Comparison of ENCODE assay signal across 18 mouse cellular contexts in genomic region chrX:161971131-161971530, GRCm38 (mm10).
"Had no signal": no experiment of that assay in that cellular context is flagged by ENCODE, and none has a peak within 500 bp of the region (broad histone marks: within the 10 kb centered on the region; RNA-seq: fewer than 3 reads in every experiment).

No protein-coding gene starts in this region.

- H3K9me3 ChIP-seq: midbrain, embryonic 10.5 days; midbrain, embryonic 12.5 days; midbrain, embryonic 15.5 days; neural tube, embryonic 13.5 days; neural tube, embryonic 15.5 days had no signal

- ATAC-seq: midbrain, embryonic 15.5 days had no signal

- H3K4me2 ChIP-seq: lung, embryonic 14.5 days; midbrain, embryonic 12.5 days; midbrain, embryonic 15.5 days; neural tube, embryonic 13.5 days; neural tube, embryonic 15.5 days had no signal

- H3K9ac ChIP-seq: lung, embryonic 14.5 days; midbrain, embryonic 12.5 days; midbrain, embryonic 15.5 days; neural tube, embryonic 13.5 days; neural tube, embryonic 15.5 days had no signal

- H3K4me1 ChIP-seq: midbrain, embryonic 12.5 days; midbrain, embryonic 15.5 days; neural tube, embryonic 13.5 days; neural tube, embryonic 15.5 days had no signal

- H3K4me3 ChIP-seq: midbrain, embryonic 10.5 days; midbrain, embryonic 12.5 days; midbrain, embryonic 15.5 days; myocyte; neural tube, embryonic 13.5 days; neural tube, embryonic 15.5 days had no signal

- H3K36me3 ChIP-seq: midbrain, embryonic 10.5 days; midbrain, embryonic 12.5 days; midbrain, embryonic 15.5 days; neural tube, embryonic 13.5 days; neural tube, embryonic 15.5 days had no signal

- H3K27ac ChIP-seq: midbrain, embryonic 10.5 days; midbrain, embryonic 12.5 days; midbrain, embryonic 15.5 days; neural tube, embryonic 13.5 days; neural tube, embryonic 15.5 days had no signal

- DNase-seq: lung, adult 18-20 months; lung, embryonic 14.5 days; lung, postnatal 10 days; lung, postnatal 4 days; retina, postnatal 1 day; right cerebral cortex, adult 18-20 months; right cerebral cortex, postnatal 25 days; right cerebral cortex, postnatal 4 days; spleen, adult 18-20 months; thymus, adult 18-20 months; thymus, postnatal 14 days; thymus, postnatal 36 days had no signal
